Mouse (Mus musculus) left cerebral cortex, adult 11 months (tissue): ENCODE measurements around the gene Rab1b.
A peak's percentile ranks its signal among the peaks of the same experiment; 100 is the strongest.
"Not testable (repeated sequence)": the region's sequence is repeated elsewhere in the genome, so short reads cannot be mapped to it uniquely, and the experiment has no call there.

Source experiments
- DNase-seq: peaks from one replicate; pipeline ENCODE4 v3.0.0; 2022; ENCODE audit warnings: low spot score

Rab1b gene

GRCm38 (mm10) chr19:5097521-5098362 is 9.1 kb downstream of the Rab1b start:
- DNase-seq = no peak

- DNase-seq = no peak
Observed at GRCm38 (mm10) chr19:5095887-5096474, 10.9 kb downstream of the Rab1b start.

GRCm38 (mm10) chr19:5094746-5095417 is 12.0 kb downstream of the Rab1b start:
- no peak for DNase-seq

- DNase-seq = peak; percentile 95
Observed at GRCm38 (mm10) chr19:5094243-5094632, 12.6 kb downstream of the Rab1b start.

- no peak for DNase-seq
Observed at GRCm38 (mm10) chr19:5093481-5094242, 13.2 kb downstream of the Rab1b start.

- DNase-seq = no peak
Observed at GRCm38 (mm10) chr19:5092083-5092482, 14.8 kb downstream of the Rab1b start.

GRCm38 (mm10) chr19:5089324-5089723 is 17.5 kb downstream of the Rab1b start:
- no peak for DNase-seq

GRCm38 (mm10) chr19:5087884-5088728 is 18.8 kb downstream of the Rab1b start, which contains the start of gene Yif1a:
Gene Yif1a (plus strand): TSS chr19:5088538.
- DNase-seq = peak; percentile 99

GRCm38 (mm10) chr19:5086533-5086932 is 20.3 kb downstream of the Rab1b start:
- not testable (repeated sequence) for DNase-seq

- DNase-seq = no peak
Observed at GRCm38 (mm10) chr19:5085145-5085863, 21.6 kb downstream of the Rab1b start, which contains the start of gene Tmem151a. Gene Tmem151a (minus strand): TSS chr19:5085531.

- DNase-seq = no peak
Observed at GRCm38 (mm10) chr19:5084834-5085144, 22.1 kb downstream of the Rab1b start.

- DNase-seq = no peak
Observed at GRCm38 (mm10) chr19:5083961-5084833, 22.7 kb downstream of the Rab1b start.

- no peak for DNase-seq
Observed at GRCm38 (mm10) chr19:5082596-5082995, 24.3 kb downstream of the Rab1b start.

- DNase-seq = no peak
Observed at GRCm38 (mm10) chr19:5082005-5082404, 24.9 kb downstream of the Rab1b start.

GRCm38 (mm10) chr19:5079279-5079678 is 27.6 kb downstream of the Rab1b start:
- no peak for DNase-seq

GRCm38 (mm10) chr19:5073518-5073917 is 33.4 kb downstream of the Rab1b start:
- no peak for DNase-seq

- no peak for DNase-seq
Observed at GRCm38 (mm10) chr19:5073028-5073427, 33.8 kb downstream of the Rab1b start.

- DNase-seq = no peak
Observed at GRCm38 (mm10) chr19:5072389-5073019, 34.4 kb downstream of the Rab1b start.
